In the genomic region with DNA sequence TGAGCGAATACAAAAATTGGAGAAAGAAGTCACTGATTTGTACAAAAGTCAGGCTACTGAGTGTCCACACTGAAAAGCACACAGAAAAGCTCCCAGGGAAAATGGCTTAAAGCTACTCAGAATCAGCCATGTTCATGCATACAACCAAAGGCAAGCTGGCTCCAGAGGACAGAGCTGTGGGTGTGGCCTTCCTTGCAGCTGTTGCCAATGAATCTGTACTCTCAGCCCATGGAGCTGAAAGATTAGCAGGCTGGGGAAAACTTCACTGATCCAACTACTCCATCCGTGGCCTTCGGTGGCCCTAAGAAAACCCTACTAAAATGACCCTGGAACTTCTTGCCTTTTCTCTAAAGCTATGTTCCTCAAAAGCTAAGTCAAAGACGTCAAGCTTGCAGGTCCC, we compare ENCODE assay signal across 10 mouse cellular contexts. TPM values are rescaled to one million over a fixed set of nuclear protein-coding genes. Genes with fewer than 3 reads are reported as not detected.
A peak's percentile ranks its signal among the peaks of the same experiment; 100 is the strongest.
DNase-seq lines count a peak whose midpoint lies in the region; ATAC-seq lines count a peak whose summit lies in the region.
"Had no signal": no experiment of that assay in that cellular context is flagged by ENCODE, and none has a peak within 500 bp of the region (broad histone marks: within the 10 kb centered on the region; RNA-seq: fewer than 3 reads in every experiment).

No protein-coding gene starts in this region.

- H3K4me3 ChIP-seq in liver, embryonic 16.5 days (ENCODE audit: low read depth, low read length) = no peak overlapping the region
- H3K4me3 ChIP-seq in forebrain, embryonic 12.5 days (replicated peaks) = no peak overlapping the region
- H3K4me3 ChIP-seq: limb, embryonic 12.5 days had no signal

- peak; percentile 35 for DNase-seq in kidney, adult 11 months
- no peak for DNase-seq in kidney, adult 18-20 months
- DNase-seq in NIH3T3 (ENCODE audit: low read depth) = peak; percentile 68
- DNase-seq in gastrocnemius, postnatal 14 days = peak; percentile 57
- DNase-seq in right cerebral cortex, postnatal 14 days = no peak
- no peak for DNase-seq in thymus, postnatal 10 days (ENCODE audit: low spot score in 2 of 2)
- DNase-seq: cerebellum, adult 11 months had no signal

- H3K9me3 ChIP-seq in liver, embryonic 16.5 days (replicated peaks; ENCODE audit: control insufficient read depth, low read length) = no peaks in the 10 kb centered on the region
- H3K9me3 ChIP-seq in forebrain, embryonic 12.5 days = no peaks in the 10 kb centered on the region
- H3K9me3 ChIP-seq: limb, embryonic 12.5 days had no signal

- no peak overlapping the region for H3K27ac ChIP-seq in liver, embryonic 16.5 days (ENCODE audit: low read length)
- H3K27ac ChIP-seq in forebrain, embryonic 12.5 days = no peak overlapping the region
- H3K27ac ChIP-seq: limb, embryonic 12.5 days had no signal

- WGBS in liver, embryonic 16.5 days (ENCODE audit: insufficient replicate concordance) = 58% methylated on average over 4 of the region's 4 CpGs
- 68% methylated on average over 4 of the region's 4 CpGs for WGBS in forebrain, embryonic 12.5 days

- no peaks in the 10 kb centered on the region for H3K36me3 ChIP-seq in liver, embryonic 16.5 days (ENCODE audit: control insufficient read depth, insufficient read depth)
- H3K36me3 ChIP-seq in forebrain, embryonic 12.5 days (replicated peaks) = no peaks in the 10 kb centered on the region
- H3K36me3 ChIP-seq: limb, embryonic 12.5 days had no signal

- no peak overlapping the region for H3K4me2 ChIP-seq in liver, embryonic 16.5 days (ENCODE audit: low read depth, low read length)
- H3K4me2 ChIP-seq in forebrain, embryonic 12.5 days = no peak overlapping the region
- H3K4me2 ChIP-seq: limb, embryonic 12.5 days had no signal

- no peaks in the 10 kb centered on the region for H3K27me3 ChIP-seq in liver, embryonic 16.5 days (ENCODE audit: control insufficient read depth, insufficient read depth, low read depth, low read length)
- no peaks in the 10 kb centered on the region for H3K27me3 ChIP-seq in forebrain, embryonic 12.5 days
- H3K27me3 ChIP-seq: limb, embryonic 12.5 days had no signal

- peak; percentile 44 for ATAC-seq in liver, embryonic 16.5 days (ENCODE audit: low read depth)
- ATAC-seq in forebrain, embryonic 12.5 days (ENCODE audit: low FRiP score) = no peak

- intact Hi-C loops in gastrocnemius, postnatal 14 days (cut with DNase I; ENCODE audit: low total_unique reads) = no loop called here

- no peak overlapping the region for H3K9ac ChIP-seq in liver, embryonic 16.5 days (ENCODE audit: low read depth, low read length)
- H3K9ac ChIP-seq in forebrain, embryonic 12.5 days = no peak overlapping the region
- H3K9ac ChIP-seq: limb, embryonic 12.5 days had no signal

- peaks cover 31% of the 10 kb centered on the region for H3K4me1 ChIP-seq in liver, embryonic 16.5 days (ENCODE audit: control insufficient read depth, low read depth, low read length)
- H3K4me1 ChIP-seq in forebrain, embryonic 12.5 days = peaks cover 87% of the 10 kb centered on the region

RNA-seq across cellular contexts. Expression of a gene that starts 11.2 kb away (rescaled TPM):
- total RNA-seq in gastrocnemius, postnatal 14 days (2021) = 10 to 100 TPM; 39.7 to 49.4 TPM
- polyA plus RNA-seq in liver, embryonic 16.5 days (2015; fragmentation: Nextera tagmentation; extraction: Ambion mirVana) = 2.7 and 4.5 TPM in 2 replicates
- polyA plus RNA-seq in forebrain, embryonic 12.5 days (2016; fragmentation: Nextera tagmentation; extraction: Ambion mirVana) = 16.6 and 17.7 TPM in 2 replicates

Comparison
In these comparisons a context has a peak if more than half of its experiments do, and no peak if none do; other contexts are left out.
1. DNase-seq: peak in kidney, adult 11 months (single experiment), NIH3T3 (single experiment) and gastrocnemius, postnatal 14 days (single experiment); none in kidney, adult 18-20 months (single experiment), right cerebral cortex, postnatal 14 days (single experiment) and thymus, postnatal 10 days (0 of 2).